8 mouse cellular contexts compared by ENCODE assay signal in the genomic region with DNA sequence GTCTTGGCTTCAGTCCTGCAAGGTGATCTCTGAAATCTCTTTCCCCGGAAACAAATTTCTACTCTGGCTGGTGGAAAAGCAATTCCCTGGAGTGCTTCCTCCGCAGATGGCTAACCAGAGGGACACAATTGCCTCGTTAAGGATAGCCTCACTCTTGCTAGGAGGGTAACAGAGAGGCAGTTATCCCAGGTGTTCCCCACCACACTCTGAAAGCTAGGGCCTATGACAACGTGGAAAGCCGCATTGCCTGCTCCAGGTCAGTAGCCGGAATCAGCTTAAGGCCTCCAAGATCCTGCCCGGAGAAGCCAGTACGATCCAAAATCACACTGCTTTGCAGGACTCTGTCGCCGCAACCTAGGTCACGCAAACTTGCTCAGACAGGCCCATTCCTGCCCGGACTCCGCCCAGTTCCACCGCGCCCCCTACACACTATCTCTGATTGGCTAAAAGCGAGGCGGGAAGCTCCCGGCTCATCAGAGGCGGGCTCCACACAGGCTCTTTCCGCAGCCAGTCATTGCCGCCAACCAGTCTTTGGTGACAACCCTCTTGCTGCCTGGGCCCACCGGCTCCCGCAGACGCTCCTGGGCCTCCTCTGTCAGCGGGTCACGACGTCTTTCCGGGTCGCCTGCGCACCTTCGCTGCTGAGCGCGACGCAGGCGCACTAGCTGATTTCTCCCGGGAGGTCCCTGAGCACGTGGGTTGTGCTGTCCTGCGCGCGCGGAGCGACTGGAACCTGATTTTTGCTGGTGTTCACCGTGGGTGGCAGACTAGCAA. TPM values are rescaled to one million over a fixed set of nuclear protein-coding genes. Genes with fewer than 3 reads are reported as not detected.
DNase-seq lines count a peak whose midpoint lies in the region; ATAC-seq and TF ChIP-seq lines count a peak whose summit lies in the region.

A gene (plus strand): TSS at position 574 of the 774 bp plus-strand sequence.

- TF ChIP-seq POLR2A in bone marrow, adult 2 months (IDR thresholded peaks at IDR 0.05; ENCODE audit: borderline replicate concordance, control insufficient read depth, low read depth, low read length), result peak; percentile 74; the same call in 1 of the 2 replicates
- TF ChIP-seq POLR2A in limb, embryonic 14.5 days (IDR thresholded peaks at IDR 0.05; ENCODE audit: borderline replicate concordance, extremely low read depth, insufficient read depth, insufficient read length), result peak; percentile 31; the same call in 1 of the 2 replicates

- H3K4me2 ChIP-seq in embryonic facial prominence, embryonic 15.5 days (replicated peaks), result peak within 1 kb of the TSS; percentile 90
- H3K4me2 ChIP-seq in limb, embryonic 14.5 days (replicated peaks; ENCODE audit: low read depth, low read length, severe bottlenecking), result peak within 1 kb of the TSS; percentile 94
- H3K4me2 ChIP-seq in midbrain, postnatal 0 days (ENCODE audit: low read depth, low read length, poor library complexity, severe bottlenecking), result peak within 1 kb of the TSS; percentile 61

- 3% methylated on average over 43 of the region's 43 CpGs for WGBS in bone marrow, adult 2 months
- 1% methylated on average over 43 of the region's 43 CpGs for WGBS in embryonic facial prominence, embryonic 15.5 days
- WGBS in limb, embryonic 14.5 days, result 1% methylated on average over 43 of the region's 43 CpGs
- 2% methylated on average over 43 of the region's 43 CpGs for WGBS in midbrain, postnatal 0 days

- no peak for TF ChIP-seq CTCF in bone marrow, adult 2 months (IDR thresholded peaks at IDR 0.05; ENCODE audit: control insufficient read depth, insufficient read depth, low read length)
- TF ChIP-seq CTCF in midbrain, postnatal 0 days (IDR thresholded peaks at IDR 0.05), result no peak

- H3K27me3 ChIP-seq in embryonic facial prominence, embryonic 15.5 days, result no peaks in the 10 kb centered on the region
- H3K27me3 ChIP-seq in limb, embryonic 14.5 days (ENCODE audit: control insufficient read depth, insufficient read depth, low read length), result no peaks in the 10 kb centered on the region
- no peaks in the 10 kb centered on the region for H3K27me3 ChIP-seq in midbrain, postnatal 0 days (ENCODE audit: insufficient read depth, low read length)

- no peaks in the 10 kb centered on the region for H3K9me3 ChIP-seq in embryonic facial prominence, embryonic 15.5 days (replicated peaks)
- H3K9me3 ChIP-seq in limb, embryonic 14.5 days (ENCODE audit: control insufficient read depth, low read length), result no peaks in the 10 kb centered on the region
- no peaks in the 10 kb centered on the region for H3K9me3 ChIP-seq in midbrain, postnatal 0 days (ENCODE audit: low read length)

- ATAC-seq in embryonic facial prominence, embryonic 15.5 days (ENCODE audit: insufficient number of reproducible peaks, low FRiP score, low TSS enrichment, low read depth), result peak; percentile 99
- peak; percentile 99 for ATAC-seq in limb, embryonic 14.5 days (ENCODE audit: low FRiP score, low read depth)
- ATAC-seq in midbrain, postnatal 0 days (ENCODE audit: low FRiP score), result peak; percentile 99

- peak within 1 kb of the TSS; percentile 60 for H3K9ac ChIP-seq in embryonic facial prominence, embryonic 15.5 days
- peak within 1 kb of the TSS; percentile 70 for H3K9ac ChIP-seq in limb, embryonic 14.5 days (ENCODE audit: low read depth, low read length, severe bottlenecking)
- peak within 1 kb of the TSS; percentile 69 for H3K9ac ChIP-seq in midbrain, postnatal 0 days (replicated peaks; ENCODE audit: low read length, poor library complexity, severe bottlenecking)

- peak within 1 kb of the TSS; percentile 39 for H3K27ac ChIP-seq in bone marrow, adult 2 months (ENCODE audit: control insufficient read depth, insufficient read depth, low read depth, low read length, poor library complexity)
- H3K27ac ChIP-seq in embryonic facial prominence, embryonic 15.5 days (replicated peaks), result peak within 1 kb of the TSS; percentile 77
- peak within 1 kb of the TSS; percentile 75 for H3K27ac ChIP-seq in limb, embryonic 14.5 days (replicated peaks; ENCODE audit: low read depth, low read length)
- H3K27ac ChIP-seq in midbrain, postnatal 0 days (ENCODE audit: low read depth, low read length), result peak within 1 kb of the TSS; percentile 92

- H3K4me1 ChIP-seq in bone marrow, adult 2 months (ENCODE audit: control insufficient read depth, insufficient read depth, low read length), result no peaks in the 10 kb centered on the region; the same call in 1 of the 2 replicates
- H3K4me1 ChIP-seq in embryonic facial prominence, embryonic 15.5 days, result peaks cover 20% of the 10 kb centered on the region; the same call in 1 of the 2 replicates
- peaks cover 11% of the 10 kb centered on the region; the same call in 1 of the 2 replicates for H3K4me1 ChIP-seq in limb, embryonic 14.5 days (ENCODE audit: control insufficient read depth, insufficient read depth, low read length)
- no peaks in the 10 kb centered on the region for H3K4me1 ChIP-seq in midbrain, postnatal 0 days (ENCODE audit: insufficient read depth, low read length)

- DNase-seq in 416B (ENCODE audit: low read depth), result peak; percentile 98
- DNase-seq in heart, adult 8-10 months (ENCODE audit: low spot score), result peak; percentile 95
- peak; percentile 98 for DNase-seq in kidney, adult 9 months
- peak; percentile 96 for DNase-seq in limb, embryonic 14.5 days (ENCODE audit: low spot score)
- peak; percentile 97 for DNase-seq in midbrain, postnatal 0 days (ENCODE audit: low spot score)
- DNase-seq in spleen, postnatal 14 days (ENCODE audit: low spot score in 2 of 2), result peak; percentile 73 to 79

- H3K4me3 ChIP-seq in bone marrow, adult 2 months (replicated peaks; ENCODE audit: control insufficient read depth, low read depth, low read length), result peak within 1 kb of the TSS; percentile 70
- H3K4me3 ChIP-seq in embryonic facial prominence, embryonic 15.5 days (replicated peaks), result peak within 1 kb of the TSS; percentile 62
- H3K4me3 ChIP-seq in limb, embryonic 14.5 days (replicated peaks; ENCODE audit: low read length), result peak within 1 kb of the TSS; percentile 64
- peak within 1 kb of the TSS; percentile 60 for H3K4me3 ChIP-seq in midbrain, postnatal 0 days (ENCODE audit: low read depth, low read length)

- no peaks in the 10 kb centered on the region for H3K36me3 ChIP-seq in embryonic facial prominence, embryonic 15.5 days
- H3K36me3 ChIP-seq in limb, embryonic 14.5 days (ENCODE audit: control insufficient read depth, insufficient read depth, low read length), result no peaks in the 10 kb centered on the region
- no peaks in the 10 kb centered on the region for H3K36me3 ChIP-seq in midbrain, postnatal 0 days (ENCODE audit: insufficient read depth, low read length)

RNA-seq across cellular contexts. Expression of the gene that starts here (rescaled TPM):
- polyA plus RNA-seq in bone marrow, adult 2 months (2011; ENCODE audit: insufficient read depth, insufficient read length, low replicate concordance, missing spikeins), result 26.1 and 31.5 TPM in 2 replicates
- 54.9 and 56.6 TPM in 2 replicates for polyA plus RNA-seq in embryonic facial prominence, embryonic 15.5 days (2015; fragmentation: Nextera tagmentation; extraction: Ambion mirVana)
- 10 to 100 TPM; 28.1 to 32.4 (median 29.1) TPM for total RNA-seq in heart, adult 8-10 months (2022)
- 37.0 and 49.5 TPM in 2 replicates for polyA plus RNA-seq in limb, embryonic 14.5 days (2012; rRNA removed)
- polyA plus RNA-seq in limb, embryonic 14.5 days (2014; fragmentation: Nextera tagmentation; extraction: Ambion mirVana), result 61.8 and 62.7 TPM in 2 replicates
- 23.7 and 25.6 TPM in 2 replicates for total RNA-seq in midbrain, postnatal 0 days (2014; rRNA removed)
- polyA plus RNA-seq in midbrain, postnatal 0 days (2015; fragmentation: Nextera tagmentation; extraction: Ambion mirVana), result 25.1 and 26.7 TPM in 2 replicates

Comparison
In these comparisons a context has a peak if more than half of its experiments do, and no peak if none do; other contexts are left out.
1. Peak in every context shown above with its lines: DNase-seq, ATAC-seq, H3K4me3 ChIP-seq and H3K27ac ChIP-seq.
2. H3K27ac ChIP-seq: peak in every context shown above with its lines; median percentile 92 in midbrain, postnatal 0 days; 77 in embryonic facial prominence, embryonic 15.5 days; 75 in limb, embryonic 14.5 days; 39 in bone marrow, adult 2 months.